Mouse (Mus musculus): ENCODE results near the gene Pced1a. TPM values are rescaled to one million over a fixed set of nuclear protein-coding genes. Genes with fewer than 3 reads are reported as not detected.

Gene Pced1a
- 18.9 and 19.9 TPM in 2 replicates for total RNA-seq (2021)
- long read RNA-seq, partial matches to known transcripts, result 0 of 11 reads
- long read RNA-seq, other reads (novel, unspliced or antisense), result 8 of 11 reads

- DNase-seq, result peak; percentile 93
These were observed at the start of gene Pced1a, which contains the start of gene Vps16 for GRCm38 (mm10) chr2:130424126-130424853. Pced1a (minus strand) TSS chr2:130424701. Vps16 (plus strand) TSS chr2:130424339.

GRCm38 (mm10) chr2:130472908-130473510 lies 48.5 kb upstream of the Pced1a start:
- DNase-seq, result no peak

- no peak for DNase-seq
These were observed 45.4 kb upstream of the Pced1a start for GRCm38 (mm10) chr2:130469935-130470334.

GRCm38 (mm10) chr2:130469366-130469765 lies 44.9 kb upstream of the Pced1a start:
- DNase-seq, result no peak

- DNase-seq, result no peak
These were observed 41.9 kb upstream of the Pced1a start for GRCm38 (mm10) chr2:130466438-130466837.

- DNase-seq, result no peak
These were observed 37.0 kb upstream of the Pced1a start for GRCm38 (mm10) chr2:130461287-130462071.

- DNase-seq, result no peak
These were observed 35.1 kb upstream of the Pced1a start for GRCm38 (mm10) chr2:130459576-130459975.

GRCm38 (mm10) chr2:130457871-130458270 lies 33.4 kb upstream of the Pced1a start:
- no peak for DNase-seq

- DNase-seq, result peak; percentile 23
These were observed 30.4 kb upstream of the Pced1a start for GRCm38 (mm10) chr2:130454748-130455370.

- DNase-seq, result no peak
These were observed 28.9 kb upstream of the Pced1a start for GRCm38 (mm10) chr2:130453421-130453820.

GRCm38 (mm10) chr2:130452266-130452665 lies 27.8 kb upstream of the Pced1a start:
- no peak for DNase-seq

- no peak for DNase-seq
These were observed 27.2 kb upstream of the Pced1a start for GRCm38 (mm10) chr2:130451727-130452090.

- DNase-seq, result no peak
These were observed 26.7 kb upstream of the Pced1a start for GRCm38 (mm10) chr2:130451086-130451726.

GRCm38 (mm10) chr2:130450434-130450796 lies 25.9 kb upstream of the Pced1a start:
- peak; percentile 81 for DNase-seq

GRCm38 (mm10) chr2:130449794-130450433 lies 25.4 kb upstream of the Pced1a start, which contains the start of gene Ptpra:
Ptpra (plus strand) TSS chr2:130450278.
- DNase-seq, result peak; percentile 93

- no peak for DNase-seq
These were observed 24.7 kb upstream of the Pced1a start for GRCm38 (mm10) chr2:130449021-130449793.

- DNase-seq, result no peak
These were observed 23.9 kb upstream of the Pced1a start for GRCm38 (mm10) chr2:130448449-130448848.

GRCm38 (mm10) chr2:130442162-130442561 lies 17.7 kb upstream of the Pced1a start:
- no peak for DNase-seq

- DNase-seq, result no peak
These were observed 15.5 kb upstream of the Pced1a start for GRCm38 (mm10) chr2:130439840-130440480.

- DNase-seq, result no peak
These were observed 14.4 kb upstream of the Pced1a start for GRCm38 (mm10) chr2:130438861-130439260.
